Mouse (Mus musculus) frontal cortex, adult 2 months (tissue): Measurements from ENCODE around the gene Krtap1-4. TPM values are rescaled to one million over a fixed set of nuclear protein-coding genes. Genes with fewer than 3 reads are reported as not detected.
"Not testable (repeated sequence)": the region's sequence is repeated elsewhere in the genome, so short reads cannot be mapped to it uniquely, and the experiment has no call there.

ENCODE experiments used
- DNase-seq, 2 experiments: peaks; one replicate each; pipeline ENCODE4 v3.0.0; 2022; ENCODE audit warnings: low spot score in 1 of 2; ENCODE audit errors: extremely low spot score in 1 of 2
- polyA plus RNA-seq: library from polyadenylated mRNA; depleted of rRNA; stranded (reverse); fragments of >200 nt; gene quantifications from 2 replicates; pipeline ENCODE4 v1.2.3, GENCODE M21; 2012; rRNA removed

Gene Krtap1-4
- polyA plus RNA-seq: not detected in 2 replicates

- DNase-seq: no peak
These were observed at the start of gene Krtap1-4 for GRCm38 (mm10) chr11:99583245-99583704. Gene Krtap1-4 (minus strand): TSS chr11:99583654.

GRCm38 (mm10) chr11:99630890-99631289 is 47.4 kb upstream of the Krtap1-4 start:
- DNase-seq: no peak

- no peak for DNase-seq
These were observed 44.7 kb upstream of the Krtap1-4 start, which contains the start of gene Krtap4-1 for GRCm38 (mm10) chr11:99628138-99628537. Gene Krtap4-1 (minus strand): TSS chr11:99628238.

GRCm38 (mm10) chr11:99620335-99620734 is 36.9 kb upstream of the Krtap1-4 start, which contains the start of gene Gm11562:
Gene Gm11562 (minus strand): TSS chr11:99620435.
- DNase-seq: no peak

GRCm38 (mm10) chr11:99614796-99615363 is 31.4 kb upstream of the Krtap1-4 start, which contains the start of gene Krtap2-4:
Gene Krtap2-4 (minus strand): TSS chr11:99614846.
- no peak for DNase-seq

- not testable (repeated sequence) for DNase-seq
These were observed 26.6 kb upstream of the Krtap1-4 start, which contains the start of gene Gm11937 for GRCm38 (mm10) chr11:99610089-99610488. Gene Gm11937 (minus strand): TSS chr11:99610189.

- DNase-seq: peak; percentile 46 to 61
These were observed 25.7 kb upstream of the Krtap1-4 start for GRCm38 (mm10) chr11:99609126-99609525.

- DNase-seq: not testable (repeated sequence)
These were observed 19.8 kb upstream of the Krtap1-4 start, which contains the start of gene Gm11938 for GRCm38 (mm10) chr11:99603208-99603607. Gene Gm11938 (minus strand): TSS chr11:99603308.

- DNase-seq: not testable (repeated sequence)
These were observed 14.3 kb upstream of the Krtap1-4 start, which contains the start of gene Krtap9-3 for GRCm38 (mm10) chr11:99597742-99598141. Gene Krtap9-3 (minus strand): TSS chr11:99598105.

GRCm38 (mm10) chr11:99590981-99591380 is 7.5 kb upstream of the Krtap1-4 start, which contains the start of gene Krtap1-3:
Gene Krtap1-3 (minus strand): TSS chr11:99591339.
- DNase-seq: no peak

GRCm38 (mm10) chr11:99585096-99585495 is 1.6 kb upstream of the Krtap1-4 start:
- peak in 1 of 2 experiments; percentile 42 for DNase-seq

GRCm38 (mm10) chr11:99581564-99581963 is 1.9 kb downstream of the Krtap1-4 start:
- peak in 1 of 2 experiments; percentile 51 for DNase-seq

GRCm38 (mm10) chr11:99581051-99581450 is 2.4 kb downstream of the Krtap1-4 start:
- DNase-seq: no peak

- no peak for DNase-seq
These were observed 2.8 kb downstream of the Krtap1-4 start, which contains the start of gene Krtap1-5 for GRCm38 (mm10) chr11:99580636-99581035. Gene Krtap1-5 (minus strand): TSS chr11:99581016.

GRCm38 (mm10) chr11:99574106-99574505 is 9.3 kb downstream of the Krtap1-4 start:
- DNase-seq: peak in 1 of 2 experiments; percentile 82

GRCm38 (mm10) chr11:99573164-99573563 is 10.3 kb downstream of the Krtap1-4 start:
- peak in 1 of 2 experiments; percentile 44 for DNase-seq

GRCm38 (mm10) chr11:99566530-99566929 is 16.9 kb downstream of the Krtap1-4 start, which contains the start of gene Krtap3-1:
Gene Krtap3-1 (minus strand): TSS chr11:99566630.
- no peak for DNase-seq

- DNase-seq: no peak
These were observed 20.9 kb downstream of the Krtap1-4 start for GRCm38 (mm10) chr11:99562580-99562979.

GRCm38 (mm10) chr11:99559366-99559765 is 24.1 kb downstream of the Krtap1-4 start, which contains the start of gene Gm11939:
Gene Gm11939 (minus strand): TSS chr11:99559466.
- DNase-seq: no peak

GRCm38 (mm10) chr11:99557976-99558745 is 25.3 kb downstream of the Krtap1-4 start:
- DNase-seq: no peak

GRCm38 (mm10) chr11:99556753-99557152 is 26.7 kb downstream of the Krtap1-4 start, which contains the start of gene Krtap3-2:
Gene Krtap3-2 (minus strand): TSS chr11:99556853.
- DNase-seq: no peak
